Mouse (Mus musculus) small intestine, adult 2 months (tissue): ENCODE data around the gene Ntn4. TPM values are rescaled to one million over a fixed set of nuclear protein-coding genes. Genes with fewer than 3 reads are reported as not detected.

Experiments used
- H3K27ac ChIP-seq: fragments of 200-500 bp; 2 replicates; pipeline ENCODE4 v1.5.1; 2012; ENCODE audit warnings: low read depth, low read length, control low read depth, inconsistent platforms; ENCODE audit not compliant: insufficient read depth
- H3K27me3 ChIP-seq: fragments of 200-500 bp; 2 replicates; pipeline ENCODE4 v1.6.1; 2012; ENCODE audit warnings: mild to moderate bottlenecking, moderate library complexity, low read length, inconsistent platforms; ENCODE audit not compliant: control insufficient read depth, insufficient read depth
- H3K36me3 ChIP-seq: fragments of 200-500 bp; 2 replicates; pipeline ENCODE4 v1.6.1; 2012; ENCODE audit warnings: mild to moderate bottlenecking, low read length, control low read depth, inconsistent platforms; ENCODE audit not compliant: control insufficient read depth, insufficient read depth
- H3K4me1 ChIP-seq: fragments of 200-500 bp; 2 replicates; pipeline ENCODE4 v1.6.1; 2012; ENCODE audit warnings: low read length, inconsistent platforms, mixed read lengths; ENCODE audit not compliant: control insufficient read depth, insufficient read depth, insufficient read length
- H3K4me3 ChIP-seq: fragments of 200-500 bp; 2 replicates; pipeline ENCODE4 v1.5.1; 2012; ENCODE audit warnings: low read depth, mild to moderate bottlenecking, control low read depth, inconsistent platforms, low read length, moderate library complexity
- CTCF ChIP-seq: fragments of 200-500 bp; IDR thresholded peaks from 2 replicates; pipeline ENCODE4 v1.5.1; 2012; ENCODE audit warnings: low read depth, mild to moderate bottlenecking, control low read depth, inconsistent platforms, low read length, moderate library complexity, mixed read lengths; ENCODE audit not compliant: insufficient replicate concordance, insufficient read length; ENCODE audit errors: extremely low read depth
- POLR2A ChIP-seq: fragments of 200-500 bp; IDR thresholded peaks from 2 replicates; pipeline ENCODE4 v1.6.1; 2012; ENCODE audit warnings: low read depth, mild to moderate bottlenecking, control low read depth, inconsistent platforms, low read length, moderate library complexity
- WGBS: fragments of 180-500 bp; shearing (Covaris S2); methylation state at CpG from one replicate; pipeline ENCODE4 v1.1.7; 2018; 5-methylcytosine and 5-hydroxymethylcytosine counted together
- polyA plus RNA-seq: library from polyadenylated mRNA; depleted of rRNA; stranded (reverse); fragments of >200 nt; gene quantifications from 2 replicates; pipeline ENCODE4 v1.2.3, GENCODE M21; 2012

The Ntn4 gene
- polyA plus RNA-seq, 1 experiment = 5.8 TPM

DNA sequence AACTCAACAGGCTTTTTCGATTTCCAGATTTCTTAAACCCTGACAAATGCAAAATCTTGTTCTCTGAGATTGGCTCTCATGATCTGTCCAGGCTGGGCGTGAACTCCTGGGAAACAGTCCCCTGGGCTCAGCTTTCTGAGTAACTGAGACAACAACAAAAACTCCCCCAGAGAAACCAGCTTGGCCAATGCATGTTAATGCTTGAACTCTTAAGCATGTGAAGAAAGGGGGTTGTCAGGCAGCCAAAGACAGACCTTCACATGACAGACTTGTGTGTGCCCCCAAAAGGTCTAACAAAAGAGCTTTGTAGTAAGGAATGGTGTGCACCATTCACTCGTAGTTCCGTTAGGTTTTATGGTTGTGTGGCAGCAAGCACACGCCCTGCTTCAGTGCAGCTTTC lies 96.6 kb downstream of the Ntn4 start:
- Histone ChIP-seq H3K4me3 (no peak overlapping the region), H3K27me3 (no peaks in the 10 kb centered on the region), H3K27ac (no peak overlapping the region), H3K36me3 (peaks cover 2% of the 10 kb centered on the region; the same call in 1 of the 2 replicates), H3K4me1 (no peaks in the 10 kb centered on the region)
- WGBS = 74% methylated on average over 5 of the region's 5 CpGs
- TF ChIP-seq CTCF (no peak), POLR2A (no peak)

DNA sequence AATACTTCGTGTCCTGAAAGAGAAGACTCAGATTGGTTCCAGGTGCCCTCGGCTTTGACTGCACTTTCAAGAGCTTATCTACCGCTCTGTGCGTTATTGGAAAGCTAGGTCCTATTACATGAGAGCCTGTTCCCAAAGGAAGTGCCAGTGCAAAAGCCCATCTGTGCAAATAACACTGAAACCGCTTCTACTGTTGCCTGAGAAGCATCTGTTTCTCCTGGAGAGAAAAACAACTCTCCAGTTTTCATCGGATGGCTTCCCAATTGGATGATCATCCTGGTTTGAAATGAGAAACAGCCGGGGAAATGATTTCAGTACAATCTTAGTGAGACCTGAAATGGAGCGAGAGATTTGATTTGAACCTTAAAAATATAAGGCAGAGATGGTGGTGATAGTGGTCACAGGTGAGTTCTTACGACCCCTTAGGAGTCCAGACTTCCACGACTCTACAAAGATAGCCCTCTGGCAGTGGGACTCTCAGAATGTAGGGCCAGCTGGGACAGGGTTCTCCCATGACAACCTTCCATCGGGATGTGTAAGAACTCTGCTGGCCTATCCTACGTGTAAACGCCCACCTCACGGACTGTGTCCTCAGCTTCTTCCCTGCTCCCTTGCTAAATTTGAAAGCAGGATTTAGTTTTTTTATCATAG lies 101.1 kb downstream of the Ntn4 start:
- WGBS = 80% methylated on average over 14 of the region's 14 CpGs
- no peak overlapping the region for H3K4me3 ChIP-seq
- H3K4me1 ChIP-seq = no peaks in the 10 kb centered on the region
- TF ChIP-seq POLR2A (no peak), CTCF (no peak)
- H3K36me3 ChIP-seq = peaks cover 4% of the 10 kb centered on the region; the same call in 1 of the 2 replicates
- H3K27me3 ChIP-seq = no peaks in the 10 kb centered on the region
- H3K27ac ChIP-seq = no peak overlapping the region

DNA sequence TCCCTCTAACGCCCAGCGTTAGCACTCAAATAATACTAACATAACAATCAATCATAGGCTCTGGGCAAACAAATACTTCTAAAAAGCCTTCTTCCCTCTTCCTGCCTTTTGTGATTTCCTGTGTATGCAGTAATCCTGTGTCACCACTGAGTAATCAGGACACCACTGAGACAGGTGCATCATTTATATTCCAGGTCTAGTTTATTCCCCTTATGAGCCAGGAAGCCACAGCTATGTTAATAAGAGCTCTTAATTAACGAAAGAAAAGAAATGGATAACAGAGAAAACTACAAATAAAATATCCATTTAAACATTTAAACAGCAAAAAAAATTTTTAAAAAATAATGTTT lies 101.6 kb downstream of the Ntn4 start:
- H3K4me3 ChIP-seq = no peak overlapping the region
- no peaks in the 10 kb centered on the region for H3K4me1 ChIP-seq
- H3K27ac ChIP-seq = no peak overlapping the region
- H3K36me3 ChIP-seq = peaks cover 4% of the 10 kb centered on the region; the same call in 1 of the 2 replicates
- WGBS = 73% methylated on average over 3 of the region's 3 CpGs
- no peak for TF ChIP-seq CTCF
- no peak for TF ChIP-seq POLR2A
- no peaks in the 10 kb centered on the region for H3K27me3 ChIP-seq

DNA sequence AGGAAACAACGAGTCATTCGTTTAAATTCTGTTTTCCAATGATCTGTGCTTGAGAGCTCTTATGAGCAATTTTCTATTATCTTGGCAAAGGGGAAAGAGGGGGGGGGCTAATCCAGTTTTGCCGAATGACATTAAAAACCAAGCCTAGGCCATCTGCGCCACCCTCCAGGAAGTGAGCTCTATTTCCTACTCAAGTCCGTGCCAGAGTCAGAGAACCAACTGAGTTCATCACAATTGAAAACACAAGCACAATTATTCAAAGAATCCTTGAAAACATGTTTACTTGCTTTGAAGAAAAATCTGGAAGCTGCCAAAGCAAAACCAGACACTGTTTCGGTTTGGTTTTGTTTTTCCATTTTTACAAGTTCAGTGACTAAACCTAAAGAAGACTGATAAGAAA lies 102.1 kb downstream of the Ntn4 start:
- TF ChIP-seq POLR2A = no peak
- no peak for TF ChIP-seq CTCF
- 71% methylated on average over 6 of the region's 6 CpGs for WGBS
- Histone ChIP-seq H3K27ac (no peak overlapping the region), H3K36me3 (peaks cover 4% of the 10 kb centered on the region; the same call in 1 of the 2 replicates), H3K4me3 (no peak overlapping the region), H3K4me1 (no peaks in the 10 kb centered on the region), H3K27me3 (no peaks in the 10 kb centered on the region)

DNA sequence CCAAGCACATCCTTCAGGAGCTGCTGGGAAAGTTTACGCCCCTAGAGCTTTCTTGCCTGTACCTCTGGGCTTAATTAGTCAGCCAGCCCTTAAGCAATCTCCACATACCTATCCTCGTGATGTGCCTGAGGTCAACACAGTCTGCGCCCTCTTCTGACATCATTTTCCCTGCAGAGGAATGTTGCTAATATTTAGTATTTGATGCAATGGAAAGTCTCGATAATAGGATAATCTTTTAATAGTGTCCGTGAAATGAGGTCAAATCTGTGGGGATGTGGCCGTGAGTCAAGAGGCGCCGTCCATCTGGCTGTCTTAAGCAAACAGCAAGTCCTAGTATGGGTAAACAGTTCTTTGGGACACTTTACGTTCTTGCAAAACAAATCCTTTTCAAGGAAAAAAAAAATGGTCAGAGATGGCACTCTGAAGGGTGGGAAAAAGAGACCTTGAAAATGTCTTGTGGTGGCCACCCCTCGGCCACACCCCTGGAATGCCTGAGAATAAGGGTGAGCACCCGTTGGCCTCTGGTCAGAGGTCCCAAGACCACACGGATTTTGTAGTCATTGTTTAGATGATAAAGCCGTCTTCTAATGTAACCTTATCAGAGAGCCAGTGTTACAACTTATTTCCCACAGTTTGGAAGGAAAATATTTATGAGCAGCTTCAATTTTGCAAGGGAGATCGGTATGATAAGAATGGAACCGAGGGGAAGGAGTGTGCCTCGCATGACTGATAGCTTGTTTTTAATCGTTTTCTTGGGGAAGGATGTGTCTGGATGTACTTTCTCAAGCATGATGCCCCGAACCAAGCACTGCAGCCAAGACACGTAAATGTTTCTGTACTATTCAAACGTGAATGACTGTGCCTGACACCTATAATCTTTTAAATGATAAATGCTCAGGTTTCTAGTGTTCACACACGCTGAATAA lies 109.0 kb downstream of the Ntn4 start:
- Histone ChIP-seq H3K36me3 (no peaks in the 10 kb centered on the region), H3K4me3 (no peak overlapping the region), H3K27ac (no peak overlapping the region), H3K27me3 (no peaks in the 10 kb centered on the region), H3K4me1 (no peaks in the 10 kb centered on the region)
- 33% methylated on average over 21 of the region's 21 CpGs for WGBS
- TF ChIP-seq CTCF = no peak
- TF ChIP-seq POLR2A = no peak

DNA sequence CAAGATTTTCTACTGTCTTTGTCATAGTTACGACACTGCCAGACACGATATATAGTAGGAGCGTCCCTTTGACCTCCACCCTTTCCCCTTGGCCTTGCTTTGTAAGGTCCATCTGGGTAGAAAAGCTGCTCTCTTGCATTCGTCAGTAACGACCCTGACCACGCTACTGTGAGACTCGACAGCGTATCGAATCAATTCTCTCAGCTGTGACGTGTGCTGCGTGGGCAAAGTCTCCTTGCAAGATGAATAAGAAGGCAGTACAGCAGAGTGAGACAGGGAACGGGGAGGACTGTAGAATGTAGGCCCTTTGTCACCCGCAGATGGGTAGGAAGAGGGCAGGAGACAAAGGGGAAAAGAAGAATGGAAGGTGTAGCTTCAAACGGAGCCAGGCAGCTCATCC lies 110.8 kb downstream of the Ntn4 start:
- 87% methylated on average over 14 of the region's 14 CpGs for WGBS
- TF ChIP-seq CTCF (no peak), POLR2A (no peak)
- H3K36me3 ChIP-seq = no peaks in the 10 kb centered on the region
- H3K27me3 ChIP-seq = no peaks in the 10 kb centered on the region
- H3K27ac ChIP-seq = no peak overlapping the region
- H3K4me1 ChIP-seq = no peaks in the 10 kb centered on the region
- H3K4me3 ChIP-seq = no peak overlapping the region

DNA sequence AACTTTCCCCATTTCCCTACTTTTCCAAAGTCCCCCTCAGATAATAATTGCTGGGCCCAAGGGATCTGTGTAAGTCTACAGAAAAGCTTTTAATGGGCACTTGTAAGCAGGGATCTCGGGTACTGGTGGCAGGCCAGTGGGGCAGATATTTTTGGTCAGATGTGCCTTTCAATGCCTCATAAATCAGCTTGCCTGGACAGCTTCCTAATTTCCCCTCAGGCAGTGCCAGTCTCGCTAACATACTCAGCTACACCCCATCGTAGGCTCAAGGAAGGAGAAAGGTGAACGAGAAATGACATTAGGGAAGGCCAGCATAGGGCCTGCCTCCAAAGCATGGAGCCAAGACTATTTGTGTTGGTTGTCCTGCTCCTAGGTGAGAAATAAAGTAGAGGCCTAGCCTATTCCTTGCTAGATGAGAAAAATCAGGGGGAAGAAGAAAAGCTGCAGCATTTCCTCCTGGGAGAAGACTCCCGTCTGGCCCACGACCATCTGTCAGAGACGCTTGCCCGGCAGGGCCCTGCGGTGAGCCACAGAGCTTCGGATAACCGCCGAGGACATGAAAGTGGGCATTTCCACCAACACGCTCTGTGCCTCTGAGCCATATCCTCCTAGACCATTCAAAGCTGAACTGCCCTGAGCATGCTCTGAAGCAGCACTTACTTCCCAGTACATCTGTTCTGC lies 113.4 kb downstream of the Ntn4 start:
- TF ChIP-seq CTCF (no peak), POLR2A (no peak)
- H3K27me3 ChIP-seq = no peaks in the 10 kb centered on the region
- H3K27ac ChIP-seq = no peak overlapping the region
- H3K4me1 ChIP-seq = no peaks in the 10 kb centered on the region
- no peaks in the 10 kb centered on the region for H3K36me3 ChIP-seq
- WGBS = 86% methylated on average over 13 of the region's 13 CpGs
- H3K4me3 ChIP-seq = no peak overlapping the region
